Mouse (Mus musculus) lung, embryonic 16.5 days (tissue): ENCODE data around the gene Neu2. TPM values are rescaled to one million over a fixed set of nuclear protein-coding genes. Genes with fewer than 3 reads are reported as not detected.

Experiments used
- ATAC-seq: fragments of 200-750 bp; cut with Nextera tagmentation; 2 replicates; pipeline ENCODE4 v1.8.0; 2017; ENCODE audit warnings: low read depth, mild to moderate bottlenecking, moderate library complexity
- H3K27ac ChIP-seq: fragments of 300-500 bp; sonication (generic); 2 replicates; pipeline ENCODE4 v1.5.1; 2014; ENCODE audit warnings: mild to moderate bottlenecking, control low read depth, low read length
- H3K27me3 ChIP-seq: fragments of 300-500 bp; sonication (generic); 2 replicates; pipeline ENCODE4 v1.6.1; 2014; ENCODE audit warnings: low read depth, low read length, mixed read lengths; ENCODE audit not compliant: control insufficient read depth, insufficient read depth
- H3K36me3 ChIP-seq: fragments of 300-500 bp; sonication (generic); 2 replicates; pipeline ENCODE4 v1.6.1; 2014; ENCODE audit warnings: low read length; ENCODE audit not compliant: control insufficient read depth, insufficient read depth
- H3K4me1 ChIP-seq: fragments of 300-500 bp; sonication (generic); replicated peaks from 2 replicates; pipeline ENCODE4 v1.6.1; 2014; ENCODE audit warnings: low read length, mixed read lengths; ENCODE audit not compliant: control insufficient read depth, insufficient read depth
- H3K4me2 ChIP-seq: fragments of 300-500 bp; sonication (generic); 2 replicates; pipeline ENCODE4 v1.6.1; 2014; ENCODE audit warnings: low read depth, low read length, control low read depth
- H3K4me3 ChIP-seq: fragments of 300-500 bp; sonication (generic); 2 replicates; pipeline ENCODE4 v1.5.1; 2014; ENCODE audit warnings: mild to moderate bottlenecking, low read length, control low read depth
- H3K9ac ChIP-seq: fragments of 300-500 bp; sonication (generic); 2 replicates; pipeline ENCODE4 v1.6.1; 2014; ENCODE audit warnings: low read length, control low read depth
- H3K9me3 ChIP-seq: fragments of 300-500 bp; sonication (generic); 2 replicates; pipeline ENCODE4 v1.6.1; 2016; ENCODE audit warnings: low read length; ENCODE audit not compliant: control insufficient read depth
- WGBS: fragments of 180-500 bp; shearing (Covaris S2); extraction: QIAGEN DNeasy Blood & Tissue Kit; methylation state at CpG from one replicate; pipeline ENCODE4 v1.1.7; 2014; 5-methylcytosine and 5-hydroxymethylcytosine counted together
- polyA plus RNA-seq: library from polyadenylated mRNA; unstranded; fragments of >200 nt; fragmentation: Nextera tagmentation; extraction: Ambion mirVana; gene quantifications from 2 replicates; pipeline ENCODE4 v1.2.1, GENCODE M21; 2015

Gene Neu2
- polyA plus RNA-seq, 1 experiment from 2014 or later, result 5.4 TPM

DNA sequence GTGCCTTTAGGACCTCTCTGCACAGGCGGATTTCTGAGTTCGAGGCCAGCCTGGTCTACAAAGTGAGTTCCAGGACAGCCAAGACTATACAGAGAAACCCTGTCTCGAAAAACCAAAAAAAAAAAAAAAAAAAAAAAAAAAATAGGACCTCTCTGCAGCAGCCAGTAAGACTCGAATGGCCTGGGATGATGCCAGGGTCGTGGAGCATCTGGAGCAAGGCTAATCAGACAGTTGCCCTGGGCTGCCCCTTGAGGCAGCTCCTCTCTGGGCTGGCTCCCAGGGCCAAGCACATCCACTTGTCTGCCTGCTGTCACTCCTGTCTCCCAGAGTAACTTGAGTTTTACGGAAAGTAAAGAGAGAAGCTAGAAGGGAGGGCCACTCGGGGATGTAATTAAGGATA lies 135.4 kb downstream of the Neu2 start:
- no peak for ATAC-seq
- no peaks in the 10 kb centered on the region for H3K4me1 ChIP-seq
- WGBS, result 58% methylated on average over 7 of the region's 7 CpGs
- H3K36me3 ChIP-seq, result no peaks in the 10 kb centered on the region
- H3K9me3 ChIP-seq, result no peaks in the 10 kb centered on the region
- H3K27me3 ChIP-seq, result no peaks in the 10 kb centered on the region
- no peak overlapping the region for H3K4me3 ChIP-seq
- H3K9ac ChIP-seq, result no peak overlapping the region
- H3K27ac ChIP-seq, result no peak overlapping the region
- H3K4me2 ChIP-seq, result no peak overlapping the region

DNA sequence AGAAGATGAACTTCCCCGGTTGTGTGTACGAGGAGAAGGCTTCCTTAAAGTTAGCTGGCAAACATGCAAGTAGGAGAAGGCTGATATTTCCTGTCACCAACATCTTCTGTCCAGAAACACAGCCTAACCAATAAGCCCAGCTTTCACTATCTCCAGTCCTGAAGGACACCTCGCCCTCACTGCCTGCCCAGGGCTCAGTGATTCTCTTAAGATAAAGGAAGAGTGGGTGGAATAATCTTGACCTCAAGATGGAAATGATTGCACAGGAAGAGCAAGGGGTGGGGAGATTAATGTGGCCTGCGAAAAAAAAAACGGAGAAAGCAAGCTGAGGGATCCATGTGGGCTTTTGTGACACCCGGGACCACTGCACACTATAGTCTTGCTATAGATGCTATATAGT lies 136.1 kb downstream of the Neu2 start:
- no peak overlapping the region for H3K4me3 ChIP-seq
- H3K36me3 ChIP-seq, result no peaks in the 10 kb centered on the region
- ATAC-seq, result no peak
- WGBS, result 57% methylated on average over 6 of the region's 6 CpGs
- no peak overlapping the region for H3K27ac ChIP-seq
- H3K9me3 ChIP-seq, result no peaks in the 10 kb centered on the region
- H3K27me3 ChIP-seq, result no peaks in the 10 kb centered on the region
- no peak overlapping the region for H3K9ac ChIP-seq
- H3K4me2 ChIP-seq, result no peak overlapping the region
- H3K4me1 ChIP-seq, result no peaks in the 10 kb centered on the region

Other genes starting within 250 kb of the Neu2 start
- gene Efhd1, start 245.5 kb upstream of the Neu2 start, polyA plus RNA-seq, result 0.31 and 0.65 TPM in 2 replicates
- gene Gigyf2, start 182.9 kb upstream of the Neu2 start, polyA plus RNA-seq, result 47.2 and 48.9 TPM in 2 replicates
- gene Kcnj13, start 115.2 kb upstream of the Neu2 start, polyA plus RNA-seq, result 7.6 and 10.1 TPM in 2 replicates
- 0.36 and 1.0 TPM in 2 replicates for gene Snorc, start 39.6 kb upstream of the Neu2 start, polyA plus RNA-seq
- gene Ngef, start 64.0 kb downstream of the Neu2 start, polyA plus RNA-seq, result 5.6 TPM in 2 replicates
- 11.9 and 13.6 TPM in 2 replicates for gene Inpp5d, start 110.4 kb downstream of the Neu2 start, polyA plus RNA-seq
- 27.5 and 29.4 TPM in 2 replicates for gene Atg16l1, start 246.0 kb downstream of the Neu2 start, polyA plus RNA-seq